Mouse (Mus musculus) neural tube, embryonic 13.5 days (tissue): ENCODE results near the gene Tspo. TPM values are rescaled to one million over a fixed set of nuclear protein-coding genes. Genes with fewer than 3 reads are reported as not detected.

ENCODE experiments used
- ATAC-seq: fragments of 200-750 bp; cut with Nextera tagmentation; 2 replicates; pipeline ENCODE4 v1.8.0; 2017; ENCODE audit warnings: low read depth, mild to moderate bottlenecking, moderate TSS enrichment, moderate library complexity
- H3K27ac ChIP-seq: fragments of 300-500 bp; sonication (generic); replicated peaks from 2 replicates; pipeline ENCODE4 v1.5.1; 2015; ENCODE audit warnings: moderate library complexity, mild to moderate bottlenecking, inconsistent platforms
- H3K27me3 ChIP-seq: fragments of 300-500 bp; sonication (generic); 2 replicates; pipeline ENCODE4 v1.6.1; 2015; ENCODE audit warnings: mild to moderate bottlenecking, inconsistent platforms
- H3K36me3 ChIP-seq: fragments of 300-500 bp; sonication (generic); 2 replicates; pipeline ENCODE4 v1.6.1; 2015; ENCODE audit warnings: mild to moderate bottlenecking, inconsistent platforms
- H3K4me1 ChIP-seq: fragments of 300-500 bp; sonication (generic); replicated peaks from 2 replicates; pipeline ENCODE4 v1.6.1; 2015; ENCODE audit warnings: inconsistent platforms
- H3K4me2 ChIP-seq: fragments of 300-500 bp; sonication (generic); 2 replicates; pipeline ENCODE4 v1.6.1; 2015; ENCODE audit warnings: inconsistent platforms, mild to moderate bottlenecking, moderate library complexity
- H3K4me3 ChIP-seq: fragments of 300-500 bp; sonication (generic); 2 replicates; pipeline ENCODE4 v1.5.1; 2015; ENCODE audit warnings: mild to moderate bottlenecking, inconsistent platforms
- H3K9ac ChIP-seq: fragments of 300-500 bp; sonication (generic); 2 replicates; pipeline ENCODE4 v1.6.1; 2015; ENCODE audit warnings: moderate library complexity, mild to moderate bottlenecking, inconsistent platforms
- H3K9me3 ChIP-seq: fragments of 300-500 bp; sonication (generic); 2 replicates; pipeline ENCODE4 v1.6.1; 2016; ENCODE audit warnings: inconsistent platforms
- WGBS: fragments of 180-500 bp; shearing (Covaris S2); methylation state at CpG from one replicate; pipeline ENCODE4 v1.1.7; 2015; 5-methylcytosine and 5-hydroxymethylcytosine counted together
- polyA plus RNA-seq: library from polyadenylated mRNA; unstranded; fragments of >200 nt; fragmentation: Nextera tagmentation; extraction: Ambion mirVana; gene quantifications from 2 replicates; pipeline ENCODE4 v1.2.1, GENCODE M21; 2015

Tspo gene
- polyA plus RNA-seq, 1 experiment from 2014 or later, result 13.1 TPM

GRCm38 (mm10) chr15:83550137-83550536 lies 13.3 kb upstream of the Tspo start:
- 86% methylated on average over 2 of the region's 2 CpGs for WGBS
- no peak overlapping the region for H3K9ac ChIP-seq
- no peaks in the 10 kb centered on the region for H3K27me3 ChIP-seq
- H3K9me3 ChIP-seq, result no peaks in the 10 kb centered on the region
- H3K27ac ChIP-seq, result no peak overlapping the region
- no peak for ATAC-seq
- no peak overlapping the region for H3K4me3 ChIP-seq
- peaks cover 10% of the 10 kb centered on the region for H3K4me1 ChIP-seq
- H3K4me2 ChIP-seq, result no peak overlapping the region
- H3K36me3 ChIP-seq, result peaks cover 84% of the 10 kb centered on the region

GRCm38 (mm10) chr15:83553831-83554230 lies 9.6 kb upstream of the Tspo start:
- no peaks in the 10 kb centered on the region for H3K9me3 ChIP-seq
- no peak overlapping the region for H3K4me2 ChIP-seq
- H3K4me3 ChIP-seq, result no peak overlapping the region
- H3K4me1 ChIP-seq, result peaks cover 14% of the 10 kb centered on the region
- H3K36me3 ChIP-seq, result peaks cover 47% of the 10 kb centered on the region
- ATAC-seq, result no peak
- no peaks in the 10 kb centered on the region for H3K27me3 ChIP-seq
- H3K27ac ChIP-seq, result no peak overlapping the region
- no peak overlapping the region for H3K9ac ChIP-seq

- Histone ChIP-seq H3K27ac (peak overlapping the region; percentile 97), H3K36me3 (peaks cover 31% of the 10 kb centered on the region), H3K4me1 (peaks cover 14% of the 10 kb centered on the region), H3K9ac (peak overlapping the region; percentile 98), H3K9me3 (no peaks in the 10 kb centered on the region), H3K4me3 (peak overlapping the region; percentile 90), H3K27me3 (no peaks in the 10 kb centered on the region), H3K4me2 (peak overlapping the region; percentile 82)
- ATAC-seq, result peak; percentile 88
- under 1% methylated on average over 68 of the region's 74 CpGs for WGBS
These were observed 8.0 kb upstream of the Tspo start for GRCm38 (mm10) chr15:83555161-83555974.

GRCm38 (mm10) chr15:83560941-83561477 lies 2.4 kb upstream of the Tspo start:
- Histone ChIP-seq H3K4me1 (peaks cover 22% of the 10 kb centered on the region), H3K4me2 (no peak overlapping the region), H3K36me3 (no peaks in the 10 kb centered on the region), H3K27ac (no peak overlapping the region), H3K4me3 (no peak overlapping the region), H3K27me3 (peaks cover 34% of the 10 kb centered on the region), H3K9me3 (no peaks in the 10 kb centered on the region), H3K9ac (no peak overlapping the region)
- ATAC-seq, result no peak
- WGBS, result 71% methylated on average over 5 of the region's 5 CpGs

- ATAC-seq, result 0 out of 2 replicates have a peak, but pooled peaks have one; percentile 23
- H3K27ac ChIP-seq, result no peak overlapping the region
- H3K9me3 ChIP-seq, result no peaks in the 10 kb centered on the region
- H3K27me3 ChIP-seq, result peaks cover 35% of the 10 kb centered on the region
- peak overlapping the region; percentile 34; the same call in 1 of the 2 replicates for H3K4me3 ChIP-seq
- peak overlapping the region; percentile 66; the same call in 1 of the 2 replicates for H3K9ac ChIP-seq
- WGBS, result 38% methylated on average over 15 of the region's 15 CpGs
- H3K4me2 ChIP-seq, result peak overlapping the region; percentile 70
- H3K36me3 ChIP-seq, result no peaks in the 10 kb centered on the region
- H3K4me1 ChIP-seq, result peaks cover 20% of the 10 kb centered on the region
These were observed 644 bp upstream of the Tspo start for GRCm38 (mm10) chr15:83562626-83563270.

- Histone ChIP-seq H3K4me3 (peak overlapping the region; percentile 34), H3K9ac (peak overlapping the region; percentile 66), H3K4me1 (peaks cover 20% of the 10 kb centered on the region), H3K27ac (no peak overlapping the region), H3K27me3 (peaks cover 35% of the 10 kb centered on the region), H3K36me3 (no peaks in the 10 kb centered on the region), H3K9me3 (no peaks in the 10 kb centered on the region), H3K4me2 (peak overlapping the region; percentile 70)
- peak; percentile 32; the same call in 1 of the 2 replicates for ATAC-seq
- WGBS, result 4% methylated on average over 26 of the region's 27 CpGs
These were observed 662 bp downstream of the Tspo start for GRCm38 (mm10) chr15:83563857-83564651.

- Histone ChIP-seq H3K4me3 (no peak overlapping the region), H3K36me3 (no peaks in the 10 kb centered on the region), H3K9ac (no peak overlapping the region), H3K4me2 (no peak overlapping the region), H3K27ac (no peak overlapping the region), H3K27me3 (peaks cover 35% of the 10 kb centered on the region), H3K9me3 (no peaks in the 10 kb centered on the region), H3K4me1 (peaks cover 20% of the 10 kb centered on the region)
- no peak for ATAC-seq
- WGBS, result 87% methylated on average over 3 of the region's 3 CpGs
These were observed 2.0 kb downstream of the Tspo start for GRCm38 (mm10) chr15:83565434-83565833.

GRCm38 (mm10) chr15:83566006-83566405 lies 2.6 kb downstream of the Tspo start:
- ATAC-seq, result no peak
- Histone ChIP-seq H3K4me2 (no peak overlapping the region), H3K9me3 (no peaks in the 10 kb centered on the region), H3K27me3 (peaks cover 35% of the 10 kb centered on the region), H3K27ac (no peak overlapping the region), H3K4me3 (no peak overlapping the region), H3K4me1 (peaks cover 20% of the 10 kb centered on the region), H3K36me3 (no peaks in the 10 kb centered on the region), H3K9ac (no peak overlapping the region)
- 77% methylated on average over 5 of the region's 5 CpGs for WGBS

- Histone ChIP-seq H3K27me3 (peaks cover 23% of the 10 kb centered on the region), H3K4me1 (peaks cover 19% of the 10 kb centered on the region), H3K27ac (no peak overlapping the region), H3K4me3 (no peak overlapping the region), H3K9ac (no peak overlapping the region), H3K36me3 (no peaks in the 10 kb centered on the region), H3K9me3 (no peaks in the 10 kb centered on the region), H3K4me2 (no peak overlapping the region)
- no peak for ATAC-seq
- 82% methylated on average over 3 of the region's 3 CpGs for WGBS
These were observed 4.3 kb downstream of the Tspo start for GRCm38 (mm10) chr15:83567728-83568127.

GRCm38 (mm10) chr15:83568544-83568943 lies 5.2 kb downstream of the Tspo start:
- no peak for ATAC-seq
- no peaks in the 10 kb centered on the region for H3K9me3 ChIP-seq
- H3K27ac ChIP-seq, result no peak overlapping the region

GRCm38 (mm10) chr15:83569682-83570081 lies 6.3 kb downstream of the Tspo start:
- Histone ChIP-seq H3K9me3 (no peaks in the 10 kb centered on the region), H3K4me1 (no peaks in the 10 kb centered on the region), H3K27me3 (0 out of 2 replicates have a peak, but pooled peaks cover 5% of the 10 kb centered on the region), H3K36me3 (peaks cover 6% of the 10 kb centered on the region), H3K4me3 (no peak overlapping the region), H3K4me2 (no peak overlapping the region), H3K27ac (no peak overlapping the region), H3K9ac (no peak overlapping the region)
- ATAC-seq, result no peak
- WGBS, result 60% methylated on average over 11 of the region's 11 CpGs

More at GRCm38 (mm10) chr15:83568544-83568943, 5.2 kb downstream of the Tspo start:
- Histone ChIP-seq H3K9ac (no peak overlapping the region), H3K4me3 (no peak overlapping the region), H3K36me3 (no peaks in the 10 kb centered on the region), H3K4me1 (peaks cover 10% of the 10 kb centered on the region), H3K4me2 (no peak overlapping the region), H3K27me3 (peaks cover 15% of the 10 kb centered on the region)
- 93% methylated on average over 5 of the region's 5 CpGs for WGBS
